Mouse (Mus musculus) liver, embryonic 14 days (tissue): ENCODE results near the gene Speer4a. TPM values are rescaled to one million over a fixed set of nuclear protein-coding genes. Genes with fewer than 3 reads are reported as not detected.

Experiments
- polyA plus RNA-seq: library from polyadenylated mRNA; depleted of rRNA; stranded (reverse); fragments of >200 nt; gene quantifications from 2 replicates; pipeline ENCODE4 v1.2.3, GENCODE M21; 2012; rRNA removed

Gene Speer4a
- not detected in 2 replicates for polyA plus RNA-seq

GRCm38 (mm10) chr5:26039458-26039857 lies at the start of gene Speer4a:
TSS of gene Speer4a (minus strand) at chr5:26039558.

GRCm38 (mm10) chr5:26058481-26058880 lies 19.1 kb upstream of the Speer4a start, which contains the start of gene Gm7347:
TSS of gene Gm7347 (minus strand) at chr5:26058581.

GRCm38 (mm10) chr5:26022816-26023215 lies 16.5 kb downstream of the Speer4a start, which contains the start of gene Gm5862:
TSS of gene Gm5862 (minus strand) at chr5:26022916.

GRCm38 (mm10) chr5:26004698-26005097 lies 34.7 kb downstream of the Speer4a start, which contains the start of gene Gm1979:
TSS of gene Gm1979 (minus strand) at chr5:26004798.

GRCm38 (mm10) chr5:25988550-25988949 lies 50.8 kb downstream of the Speer4a start, which contains the start of gene Gm21698:
TSS of gene Gm21698 (minus strand) at chr5:25988650.

Other genes with a start within 250 kb of the Speer4a start
- gene Gm21663, start 97.2 kb downstream of the Speer4a start, polyA plus RNA-seq, result not detected in 2 replicates
- not detected in 2 replicates for gene Gm21671, start 85.1 kb downstream of the Speer4a start, polyA plus RNA-seq
- gene Gm21680, start 66.9 kb downstream of the Speer4a start, polyA plus RNA-seq, result not detected in 2 replicates
- not detected in 2 replicates for gene Gm21698, start 50.9 kb downstream of the Speer4a start, polyA plus RNA-seq
- gene Gm1979, start 34.8 kb downstream of the Speer4a start, polyA plus RNA-seq, result not detected in 2 replicates
- gene Gm5862, start 16.6 kb downstream of the Speer4a start, polyA plus RNA-seq, result not detected in 2 replicates
- gene Gm7347, start 19.0 kb upstream of the Speer4a start, polyA plus RNA-seq, result not detected in 2 replicates
- gene Gm10471, start 49.7 kb upstream of the Speer4a start, polyA plus RNA-seq, result not detected in 2 replicates
- not detected in 2 replicates for gene 5031410I06Rik, start 65.8 kb upstream of the Speer4a start, polyA plus RNA-seq
- gene Gm10220, start 81.9 kb upstream of the Speer4a start, polyA plus RNA-seq, result not detected in 2 replicates
- 0.01 TPM in 1 of 2 replicates, not detected in the other for gene Gm7361, start 218.1 kb upstream of the Speer4a start, polyA plus RNA-seq